Mouse (Mus musculus) kidney, postnatal 0 days (tissue): ENCODE results near the gene Pcnx4. TPM values are rescaled to one million over a fixed set of nuclear protein-coding genes. Genes with fewer than 3 reads are reported as not detected.
"Not testable (repeated sequence)": the region's sequence is repeated elsewhere in the genome, so short reads cannot be mapped to it uniquely, and the experiment has no call there.

Experiments used
- ATAC-seq: fragments of 200-750 bp; cut with Nextera tagmentation; replicated peaks from 2 replicates; pipeline ENCODE4 v1.8.0; 2017; ENCODE audit warnings: low read depth, moderate number of reproducible peaks, moderate TSS enrichment, moderate library complexity; ENCODE audit not compliant: low FRiP score
- DNase-seq: peaks from one replicate; pipeline ENCODE4 v3.0.0-alpha.2; 2016; ENCODE audit warnings: low spot score
- H3K27ac ChIP-seq: fragments of 300-500 bp; sonication (generic); 2 replicates; pipeline ENCODE4 v1.5.1; 2014; ENCODE audit warnings: mild to moderate bottlenecking
- H3K27me3 ChIP-seq: fragments of 300-500 bp; sonication (generic); 2 replicates; pipeline ENCODE4 v1.6.1; 2014; ENCODE audit warnings: low read length, mixed read lengths; ENCODE audit not compliant: insufficient read depth
- H3K36me3 ChIP-seq: fragments of 300-500 bp; sonication (generic); 2 replicates; pipeline ENCODE4 v1.6.1; 2014; ENCODE audit warnings: low read length, mixed read lengths; ENCODE audit not compliant: insufficient read depth
- H3K4me1 ChIP-seq: fragments of 300-500 bp; sonication (generic); replicated peaks from 2 replicates; pipeline ENCODE4 v1.6.1; 2014; ENCODE audit warnings: antibody characterized with exemption, low read length, mixed read lengths; ENCODE audit not compliant: insufficient read depth
- H3K4me2 ChIP-seq: fragments of 300-500 bp; sonication (generic); 2 replicates; pipeline ENCODE4 v1.6.1; 2014; ENCODE audit warnings: mild to moderate bottlenecking, low read length, moderate library complexity, mixed read lengths
- H3K4me3 ChIP-seq: fragments of 300-500 bp; sonication (generic); replicated peaks from 2 replicates; pipeline ENCODE4 v1.5.1; 2014; ENCODE audit warnings: low read depth, low read length
- H3K9ac ChIP-seq: fragments of 300-500 bp; sonication (generic); 2 replicates; pipeline ENCODE4 v1.6.1; 2014; ENCODE audit warnings: low read depth, low read length
- H3K9me3 ChIP-seq: fragments of 300-500 bp; sonication (generic); replicated peaks from 2 replicates; pipeline ENCODE4 v1.6.1; 2016; ENCODE audit warnings: low read length, inconsistent platforms, mixed read lengths
- CTCF ChIP-seq: IDR thresholded peaks from 2 replicates; pipeline ENCODE4 v1.5.1; 2016; ENCODE audit warnings: antibody characterized with exemption, low read depth, mild to moderate bottlenecking, moderate library complexity
- WGBS: fragments of 180-500 bp; shearing (Covaris S2); extraction: QIAGEN DNeasy Blood & Tissue Kit; methylation state at CpG from one replicate; pipeline ENCODE4 v1.1.7; 2014; 5-methylcytosine and 5-hydroxymethylcytosine counted together
- polyA plus RNA-seq: library from polyadenylated mRNA; unstranded; fragments of >200 nt; fragmentation: Nextera tagmentation; extraction: Ambion mirVana; gene quantifications from 2 replicates; pipeline ENCODE4 v1.2.1, GENCODE M21; 2015

The Pcnx4 gene
- polyA plus RNA-seq, 1 experiment from 2014 or later, result 5.8 TPM

- Histone ChIP-seq H3K4me3 (no peak overlapping the region), H3K4me1 (no peaks in the 10 kb centered on the region), H3K9ac (no peak overlapping the region), H3K27ac (no peak overlapping the region), H3K27me3 (no peaks in the 10 kb centered on the region), H3K4me2 (no peak overlapping the region), H3K36me3 (no peaks in the 10 kb centered on the region), H3K9me3 (no peaks in the 10 kb centered on the region)
- DNase-seq (no peak), ATAC-seq (no peak)
- WGBS, result 79% methylated on average over 1 of the region's 1 CpGs
- TF ChIP-seq CTCF, result no peak
These were observed 49.2 kb downstream of the Pcnx4 start for GRCm38 (mm10) chr12:72585339-72585738.

GRCm38 (mm10) chr12:72592991-72593390 lies 56.8 kb downstream of the Pcnx4 start:
- ATAC-seq (no peak), DNase-seq (no peak)
- H3K9me3 ChIP-seq, result no peaks in the 10 kb centered on the region
- no peaks in the 10 kb centered on the region for H3K4me1 ChIP-seq
- H3K36me3 ChIP-seq, result no peaks in the 10 kb centered on the region
- H3K27me3 ChIP-seq, result no peaks in the 10 kb centered on the region
- no peak overlapping the region for H3K9ac ChIP-seq
- H3K4me3 ChIP-seq, result no peak overlapping the region
- no peak overlapping the region for H3K4me2 ChIP-seq
- TF ChIP-seq CTCF, result no peak
- no peak overlapping the region for H3K27ac ChIP-seq

GRCm38 (mm10) chr12:72594001-72594400 lies 57.8 kb downstream of the Pcnx4 start:
- H3K4me3 ChIP-seq, result no peak overlapping the region
- no peak for TF ChIP-seq CTCF
- 62% methylated on average over 2 of the region's 2 CpGs for WGBS
- H3K4me1 ChIP-seq, result no peaks in the 10 kb centered on the region
- DNase-seq, result no peak
- no peaks in the 10 kb centered on the region for H3K9me3 ChIP-seq
- H3K9ac ChIP-seq, result no peak overlapping the region
- H3K27ac ChIP-seq, result no peak overlapping the region
- H3K4me2 ChIP-seq, result no peak overlapping the region
- no peaks in the 10 kb centered on the region for H3K27me3 ChIP-seq
- no peak for ATAC-seq
- H3K36me3 ChIP-seq, result no peaks in the 10 kb centered on the region

GRCm38 (mm10) chr12:72598731-72599130 lies 62.5 kb downstream of the Pcnx4 start:
- ATAC-seq, H3K4me2 ChIP-seq: not testable (repeated sequence)
- 98% methylated on average over 2 of the region's 2 CpGs for WGBS

GRCm38 (mm10) chr12:72612053-72612452 lies 75.9 kb downstream of the Pcnx4 start:
- H3K4me3 ChIP-seq, result no peak overlapping the region

More at GRCm38 (mm10) chr12:72598731-72599130, 62.5 kb downstream of the Pcnx4 start:
- H3K27ac ChIP-seq, H3K36me3 ChIP-seq, H3K9me3 ChIP-seq, H3K4me3 ChIP-seq, DNase-seq, H3K27me3 ChIP-seq, H3K9ac ChIP-seq, H3K4me1 ChIP-seq: not testable (repeated sequence)

GRCm38 (mm10) chr12:72620856-72621255 lies 84.7 kb downstream of the Pcnx4 start:
- H3K9me3 ChIP-seq, result no peaks in the 10 kb centered on the region
- no peak for DNase-seq
- H3K4me1 ChIP-seq, result no peaks in the 10 kb centered on the region
- H3K27me3 ChIP-seq, result no peaks in the 10 kb centered on the region
- WGBS, result 91% methylated on average over 7 of the region's 7 CpGs
- TF ChIP-seq CTCF, result no peak
- H3K4me3 ChIP-seq, result no peak overlapping the region
- H3K36me3 ChIP-seq, result no peaks in the 10 kb centered on the region
- no peak overlapping the region for H3K9ac ChIP-seq
- no peak overlapping the region for H3K27ac ChIP-seq
- H3K4me2 ChIP-seq, result no peak overlapping the region
- no peak for ATAC-seq

More at GRCm38 (mm10) chr12:72612053-72612452, 75.9 kb downstream of the Pcnx4 start:
- no peak for ATAC-seq
- Histone ChIP-seq H3K27me3 (no peaks in the 10 kb centered on the region), H3K4me1 (no peaks in the 10 kb centered on the region), H3K4me2 (no peak overlapping the region), H3K9ac (no peak overlapping the region), H3K9me3 (no peaks in the 10 kb centered on the region), H3K27ac (no peak overlapping the region), H3K36me3 (no peaks in the 10 kb centered on the region)
- no peak for TF ChIP-seq CTCF
- WGBS, result 89% methylated on average over 3 of the region's 3 CpGs
- DNase-seq, result no peak

- Histone ChIP-seq H3K9ac (no peak overlapping the region), H3K27me3 (no peaks in the 10 kb centered on the region), H3K36me3 (no peaks in the 10 kb centered on the region), H3K4me3 (no peak overlapping the region), H3K4me2 (no peak overlapping the region), H3K9me3 (no peaks in the 10 kb centered on the region), H3K27ac (no peak overlapping the region), H3K4me1 (no peaks in the 10 kb centered on the region)
- ATAC-seq, result no peak
- DNase-seq, result no peak
- TF ChIP-seq CTCF, result no peak
- WGBS, result 89% methylated on average over 1 of the region's 1 CpGs
These were observed 85.3 kb downstream of the Pcnx4 start for GRCm38 (mm10) chr12:72621441-72621840.
